Mouse (Mus musculus) v-Abl transformed pro-B cells (cell line): ENCODE measurements around the gene Swsap1.

Experiments
- in situ Hi-C, 2 experiments: fragments of 400-800 bp; cut with MboI; formaldehyde crosslinking; loops; one replicate each; pipeline ENCODE4 v1.15.1; 2025; ENCODE audit not compliant: unreplicated experiment in 2 of 2

The Swsap1 gene

GRCm38 (mm10) chr9:21935466-21936131, 20.0 kb upstream of the Swsap1 start:
- in situ Hi-C loops, result no loop called here

- in situ Hi-C loops, result no loop called here
Observed at GRCm38 (mm10) chr9:21936692-21937570, 18.6 kb upstream of the Swsap1 start, which contains the start of gene Plppr2. Plppr2 (plus strand) TSS chr9:21937033.

DNA sequence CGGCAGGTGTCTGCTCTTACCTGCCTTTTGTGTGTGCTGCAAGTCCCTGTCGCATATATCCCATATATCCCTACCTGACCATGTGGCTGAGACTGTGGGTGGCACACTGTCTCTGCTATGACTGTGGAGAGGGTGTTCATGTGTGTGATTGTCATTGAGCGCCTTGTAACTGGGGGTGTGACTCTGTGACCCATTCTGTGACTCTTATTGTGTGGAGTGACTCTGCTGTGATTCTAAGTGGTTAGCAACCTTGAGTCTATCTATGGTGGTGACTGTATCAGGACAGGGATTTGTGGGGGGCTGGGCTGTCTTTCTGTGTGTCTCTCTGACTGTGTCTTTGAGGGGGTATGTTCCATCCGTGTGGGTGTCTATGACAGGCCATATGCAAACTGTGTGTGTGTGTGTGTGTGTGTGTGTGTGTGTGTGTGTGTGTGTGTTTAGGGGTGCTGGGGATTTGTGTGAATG, 17.8 kb upstream of the Swsap1 start:
- in situ Hi-C loops, result no loop called here

- in situ Hi-C loops, result no loop called here
Observed at GRCm38 (mm10) chr9:21938234-21938855, 17.2 kb upstream of the Swsap1 start.

DNA sequence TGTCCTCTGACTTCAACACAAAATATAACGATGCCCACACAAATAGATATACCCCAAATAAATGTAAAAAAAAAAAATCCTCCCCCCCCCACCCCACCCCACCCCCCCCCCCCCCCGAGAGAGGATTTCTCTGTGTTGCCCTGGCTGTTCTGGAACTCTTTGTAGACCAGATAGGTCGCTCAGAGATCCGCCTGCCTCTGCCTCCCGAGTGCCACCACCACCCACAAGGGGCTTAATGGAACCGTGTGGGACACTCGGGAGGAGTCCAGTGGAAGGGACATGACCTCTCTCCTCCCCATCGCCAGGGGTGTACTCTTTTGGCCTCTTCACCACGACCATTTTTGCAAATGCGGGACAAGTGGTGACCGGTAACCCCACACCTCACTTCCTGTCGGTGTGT, 12.5 kb upstream of the Swsap1 start:
- in situ Hi-C loops, result no loop called here

DNA sequence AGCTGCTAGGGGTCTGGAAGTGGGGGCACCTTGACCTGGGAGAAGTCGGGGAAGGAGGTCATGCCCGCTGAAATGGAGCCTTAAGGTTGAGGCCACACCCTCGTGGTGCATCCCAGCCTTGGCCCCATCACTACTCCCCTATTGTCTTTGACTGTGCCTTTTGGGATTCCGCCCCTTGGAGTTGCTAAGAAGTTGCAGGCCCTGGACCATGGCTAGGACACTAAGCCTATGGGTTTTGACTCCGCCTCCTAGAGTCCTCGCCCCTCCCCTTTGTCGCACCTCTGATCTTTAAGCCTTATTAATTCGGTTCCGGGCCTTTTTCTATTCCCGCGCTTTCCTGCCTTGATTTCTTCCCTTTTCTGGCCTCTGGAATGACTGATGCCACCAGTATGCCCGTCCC, 11.9 kb upstream of the Swsap1 start:
- in situ Hi-C loops, result no loop called here

DNA sequence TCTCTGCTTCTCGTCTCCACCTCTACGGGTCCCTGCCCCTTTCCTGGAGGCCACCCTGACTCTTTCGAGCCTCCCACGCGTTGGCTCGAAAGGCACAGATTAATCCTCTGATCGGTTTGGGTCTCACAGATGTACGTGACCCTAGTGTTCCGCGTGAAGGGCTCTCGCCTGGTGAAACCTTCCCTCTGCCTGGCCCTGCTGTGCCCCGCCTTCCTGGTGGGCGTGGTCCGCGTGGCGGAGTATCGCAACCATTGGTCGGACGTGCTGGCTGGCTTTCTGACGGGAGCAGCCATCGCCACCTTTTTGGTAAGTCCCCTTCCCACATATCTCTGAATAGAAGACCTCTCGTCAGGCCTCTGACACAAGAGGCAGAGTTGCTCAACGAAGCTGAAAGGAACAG, 11.3 kb upstream of the Swsap1 start:
- in situ Hi-C loops, result no loop called here

GRCm38 (mm10) chr9:21947540-21948130, 7.9 kb upstream of the Swsap1 start:
- in situ Hi-C loops, result no loop called here

DNA sequence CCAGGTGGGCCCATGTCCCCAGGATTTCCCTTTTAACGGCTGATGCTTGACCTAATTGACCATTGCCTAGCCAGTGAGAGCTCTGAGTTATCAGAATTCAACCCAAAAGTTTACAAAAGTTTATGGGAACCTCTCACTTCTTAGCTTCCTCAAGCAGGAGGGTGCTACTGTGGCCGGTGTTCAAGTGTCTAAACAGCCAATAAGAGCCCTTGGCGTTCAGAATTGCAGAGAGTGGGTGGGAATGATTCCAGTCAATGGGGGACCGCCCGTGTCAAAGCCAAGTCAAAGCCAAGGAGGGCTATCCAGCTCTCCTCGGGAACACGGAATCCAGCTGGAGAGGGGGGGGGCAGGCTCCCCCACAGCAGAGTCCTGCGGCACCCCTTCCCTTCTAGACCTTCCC, 7.4 kb upstream of the Swsap1 start:
- in situ Hi-C loops, result no loop called here

DNA sequence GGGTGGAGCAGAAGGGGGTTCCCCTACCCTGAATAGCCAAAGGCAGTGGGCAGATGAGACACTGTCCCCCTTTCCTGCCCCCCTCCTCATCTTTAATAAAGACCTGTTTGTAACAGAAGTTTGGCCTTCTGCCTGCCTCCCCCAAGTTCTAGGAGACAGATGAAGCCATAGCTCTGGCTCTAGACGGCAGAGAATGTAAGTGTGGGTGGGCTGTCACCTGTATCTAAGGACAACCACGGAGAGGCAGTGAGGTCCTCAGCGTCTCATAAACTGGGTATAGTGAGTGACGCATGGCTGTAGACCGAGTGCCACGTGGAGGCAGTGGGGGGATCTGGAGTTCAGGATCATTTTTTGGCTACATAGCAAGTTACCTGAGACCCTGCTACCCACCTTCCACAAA, 6.8 kb upstream of the Swsap1 start:
- in situ Hi-C loops, result no loop called here

- in situ Hi-C loops, result no loop called here
Observed at GRCm38 (mm10) chr9:21950322-21950721, 5.2 kb upstream of the Swsap1 start.

DNA sequence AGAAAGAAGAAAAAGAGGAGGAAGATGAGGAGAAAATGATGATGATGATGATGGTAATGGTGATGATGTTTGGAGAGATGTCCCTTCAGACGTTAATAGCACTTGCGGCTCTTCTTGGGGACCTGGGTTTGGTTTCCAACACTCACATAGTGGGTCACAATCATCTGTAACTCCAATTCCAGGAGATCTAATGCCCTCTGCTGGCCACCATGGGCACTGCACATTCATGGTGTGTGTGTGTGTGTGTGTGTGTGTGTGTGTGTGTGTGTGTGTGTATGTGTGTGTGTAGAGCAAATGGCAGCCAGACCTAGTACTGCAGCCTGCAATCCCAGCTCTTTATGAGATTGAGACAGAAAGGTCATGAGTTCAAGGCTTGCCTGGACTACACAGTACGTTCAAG, 3.6 kb upstream of the Swsap1 start:
- in situ Hi-C loops, result no loop called here

DNA sequence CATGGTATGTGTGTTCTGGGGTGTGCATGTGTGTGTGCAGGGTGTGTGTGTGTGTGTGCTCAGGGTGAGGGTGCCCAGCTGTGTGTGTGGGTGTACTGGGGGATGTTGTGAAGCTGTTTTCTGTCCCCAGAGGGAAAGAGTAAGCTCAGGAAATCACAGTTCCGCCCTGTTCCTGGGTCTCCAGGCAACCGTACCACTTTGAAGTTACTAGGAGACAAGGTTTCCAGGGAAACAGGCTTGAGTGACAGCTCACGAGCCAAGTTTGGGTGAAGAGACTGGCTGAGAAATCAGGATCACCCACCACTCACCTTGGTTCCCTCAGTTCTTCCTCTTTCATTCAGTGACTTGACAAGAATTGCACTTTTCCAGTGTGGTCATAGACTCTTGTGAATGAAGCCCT, 2.0 kb upstream of the Swsap1 start:
- in situ Hi-C loops, result no loop called here

- in situ Hi-C loops, result no loop called here
Observed at GRCm38 (mm10) chr9:21954635-21955034, 920 bp upstream of the Swsap1 start.

DNA sequence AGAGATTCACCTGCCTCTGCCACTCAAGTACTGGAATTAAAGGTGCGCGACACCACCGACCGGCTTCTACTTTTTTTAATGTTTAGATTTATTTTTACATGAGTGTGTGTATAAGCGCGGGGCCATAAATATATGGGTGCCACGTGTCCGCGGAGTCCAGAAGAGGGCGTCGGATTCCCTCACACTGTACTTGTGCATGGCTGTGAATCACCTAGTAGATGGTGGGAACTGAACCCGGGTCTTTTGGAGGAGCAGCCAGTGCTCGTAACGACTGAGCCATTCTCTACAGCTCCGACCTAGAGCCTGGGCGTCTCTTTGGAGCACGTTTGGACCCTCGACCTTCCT, 358 bp upstream of the Swsap1 start:
- in situ Hi-C loops, result no loop called here

GRCm38 (mm10) chr9:21958372-21958771, 2.8 kb downstream of the Swsap1 start:
- in situ Hi-C loops, result no loop called here

DNA sequence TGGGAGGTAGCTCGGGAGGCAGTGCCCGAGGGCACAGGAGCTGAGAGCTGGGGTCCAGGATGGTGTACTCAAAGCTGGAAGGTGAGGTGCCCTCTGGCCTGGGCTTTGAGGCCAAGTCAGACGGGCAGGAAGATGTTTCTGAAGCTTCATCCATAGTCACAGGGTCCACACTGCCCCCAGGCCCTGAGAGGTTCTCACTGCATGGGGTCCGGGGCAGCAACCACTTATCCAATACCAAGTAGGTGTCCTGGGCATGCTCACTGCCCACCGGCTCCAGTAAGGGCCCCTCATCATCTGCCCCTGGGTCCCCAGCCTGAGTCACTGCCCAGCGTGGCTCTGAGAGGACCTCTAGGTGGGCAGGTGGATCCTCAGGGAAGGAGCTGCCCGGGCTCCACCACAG, 3.7 kb downstream of the Swsap1 start:
- in situ Hi-C loops, result no loop called here

- in situ Hi-C loops, result no loop called here
Observed at GRCm38 (mm10) chr9:21960135-21960534, 4.6 kb downstream of the Swsap1 start.

GRCm38 (mm10) chr9:21960558-21961208, 5.1 kb downstream of the Swsap1 start:
- in situ Hi-C loops, result no loop called here

DNA sequence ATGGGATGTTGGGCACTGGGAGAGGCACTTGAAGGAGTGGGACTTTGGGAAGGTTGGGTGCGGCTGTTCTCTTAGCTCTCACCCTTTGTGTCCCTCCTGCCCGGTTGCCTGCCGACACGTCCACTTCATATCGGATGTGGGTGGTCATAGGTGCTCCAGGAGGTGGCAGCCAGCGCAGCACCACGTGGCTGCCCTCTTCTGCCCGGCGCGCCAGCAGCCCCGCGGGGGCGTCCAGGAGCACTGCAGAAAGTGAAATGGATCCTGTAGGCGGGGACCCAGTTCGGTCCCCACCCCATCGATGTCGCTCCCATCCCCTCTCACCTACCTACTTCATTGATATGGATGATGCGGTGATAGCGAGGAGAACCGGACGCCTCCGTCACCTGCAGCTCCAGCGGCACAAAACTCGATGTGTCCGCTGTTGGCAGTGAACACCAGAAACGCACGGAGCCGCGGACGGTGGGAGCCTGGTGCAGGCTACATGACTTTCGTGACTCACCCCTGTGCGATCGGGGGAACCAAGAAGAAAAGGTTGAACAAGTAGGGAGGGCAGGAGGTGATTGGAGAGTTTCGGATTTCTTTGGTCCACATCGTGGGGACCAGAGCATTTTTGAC, 5.9 kb downstream of the Swsap1 start:
- in situ Hi-C loops, result no loop called here
